Mouse (Mus musculus) heart, postnatal 0 days (tissue): Measurements from ENCODE around the gene Cers6. TPM values are rescaled to one million over a fixed set of nuclear protein-coding genes. Genes with fewer than 3 reads are reported as not detected.

Experiments used
- ATAC-seq: fragments of 200-750 bp; cut with Nextera tagmentation; 2 replicates; pipeline ENCODE4 v1.8.0; 2017; ENCODE audit warnings: low read depth, moderate number of reproducible peaks, moderate library complexity; ENCODE audit not compliant: insufficient read depth
- DNase-seq: peaks from one replicate; pipeline ENCODE4 v3.0.0-alpha.2; 2016; ENCODE audit warnings: low spot score
- H3K27ac ChIP-seq: fragments of 300-500 bp; sonication (generic); 2 replicates; pipeline ENCODE4 v1.5.1; 2014; ENCODE audit warnings: low read depth, mild to moderate bottlenecking
- H3K27me3 ChIP-seq: fragments of 300-500 bp; sonication (generic); 2 replicates; pipeline ENCODE4 v1.6.1; 2014; ENCODE audit warnings: low read length, mixed read lengths; ENCODE audit not compliant: control insufficient read depth, insufficient read depth
- H3K36me3 ChIP-seq: fragments of 300-500 bp; sonication (generic); replicated peaks from 2 replicates; pipeline ENCODE4 v1.6.1; 2014; ENCODE audit warnings: low read length, mixed read lengths; ENCODE audit not compliant: control insufficient read depth, insufficient read depth
- H3K4me1 ChIP-seq: fragments of 300-500 bp; sonication (generic); 2 replicates; pipeline ENCODE4 v1.6.1; 2014; ENCODE audit warnings: antibody characterized with exemption; ENCODE audit not compliant: control insufficient read depth, insufficient read depth
- H3K4me2 ChIP-seq: fragments of 300-500 bp; sonication (generic); 2 replicates; pipeline ENCODE4 v1.6.1; 2014; ENCODE audit warnings: low read depth, mild to moderate bottlenecking, low read length, moderate library complexity
- H3K4me3 ChIP-seq: fragments of 300-500 bp; sonication (generic); 2 replicates; pipeline ENCODE4 v1.5.1; 2014; ENCODE audit warnings: low read depth, low read length
- H3K9ac ChIP-seq: fragments of 300-500 bp; sonication (generic); replicated peaks from 2 replicates; pipeline ENCODE4 v1.6.1; 2014; ENCODE audit warnings: low read depth, low read length, mixed read lengths
- H3K9me3 ChIP-seq: fragments of 300-500 bp; sonication (generic); replicated peaks from 2 replicates; pipeline ENCODE4 v1.6.1; 2016; ENCODE audit warnings: low read length; ENCODE audit not compliant: control insufficient read depth
- CTCF ChIP-seq: IDR thresholded peaks from 2 replicates; pipeline ENCODE4 v1.5.1; 2016; ENCODE audit warnings: antibody characterized with exemption, control low read depth, low read depth
- EP300 ChIP-seq: IDR thresholded peaks from 2 replicates; pipeline ENCODE4 v1.6.1; 2016; ENCODE audit warnings: antibody characterized with exemption, low read depth
- WGBS: fragments of 180-500 bp; shearing (Covaris S2); extraction: QIAGEN DNeasy Blood & Tissue Kit; methylation state at CpG from one replicate; pipeline ENCODE4 v1.1.7; 2014; 5-methylcytosine and 5-hydroxymethylcytosine counted together
- polyA plus RNA-seq: library from polyadenylated mRNA; unstranded; fragments of >200 nt; fragmentation: Nextera tagmentation; extraction: Ambion mirVana; gene quantifications from 2 replicates; pipeline ENCODE4 v1.2.1, GENCODE M21; 2015
- total RNA-seq: library from RNA; depleted of rRNA; stranded (reverse); fragments of >200 nt; gene quantifications from 2 replicates; pipeline ENCODE4 v1.2.3, GENCODE M21; 2014; ENCODE audit warnings: low replicate concordance

Cers6 gene
- total and polyA plus RNA-seq, 2 experiments from 2014 or later, result 8.5 to 36.0 TPM

DNA sequence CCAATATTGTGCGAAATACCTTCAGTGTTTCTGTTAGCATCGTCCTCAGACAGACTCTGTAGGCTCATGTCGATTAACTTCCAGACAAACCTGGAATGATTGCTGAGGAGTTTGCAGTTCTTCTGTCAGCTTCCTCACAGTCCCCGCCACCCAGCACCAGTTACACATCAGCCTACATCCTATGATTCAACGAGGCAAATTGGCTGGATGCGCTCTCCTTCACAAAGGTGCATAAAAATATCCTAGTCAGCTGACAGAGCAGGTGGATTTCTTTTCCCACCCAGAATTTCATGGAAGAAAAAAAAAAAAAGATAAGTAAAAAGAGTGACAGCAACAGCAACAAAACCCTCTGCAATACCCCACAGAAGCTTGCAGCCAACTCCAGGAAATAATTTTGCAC lies 127.9 kb downstream of the Cers6 start:
- no peaks in the 10 kb centered on the region for H3K9me3 ChIP-seq
- 88% methylated on average over 6 of the region's 6 CpGs for WGBS
- ATAC-seq (no peak), DNase-seq (no peak)
- H3K27me3 ChIP-seq, result no peaks in the 10 kb centered on the region
- no peak overlapping the region for H3K27ac ChIP-seq
- H3K36me3 ChIP-seq, result no peaks in the 10 kb centered on the region
- no peak overlapping the region for H3K4me2 ChIP-seq
- no peak overlapping the region for H3K4me3 ChIP-seq
- H3K4me1 ChIP-seq, result no peaks in the 10 kb centered on the region
- TF ChIP-seq EP300 (no peak), CTCF (no peak)
- H3K9ac ChIP-seq, result no peak overlapping the region

GRCm38 (mm10) chr2:68992629-68993028 lies 131.4 kb downstream of the Cers6 start:
- H3K4me1 ChIP-seq, result no peaks in the 10 kb centered on the region; the same call in 1 of the 2 replicates
- TF ChIP-seq EP300 (no peak), CTCF (no peak)
- WGBS, result 69% methylated on average over 5 of the region's 5 CpGs
- H3K27me3 ChIP-seq, result no peaks in the 10 kb centered on the region
- no peak overlapping the region for H3K4me2 ChIP-seq
- no peak overlapping the region for H3K4me3 ChIP-seq
- H3K9me3 ChIP-seq, result no peaks in the 10 kb centered on the region
- H3K36me3 ChIP-seq, result no peaks in the 10 kb centered on the region
- H3K27ac ChIP-seq, result no peak overlapping the region
- ATAC-seq (no peak), DNase-seq (no peak)
- H3K9ac ChIP-seq, result no peak overlapping the region

- Histone ChIP-seq H3K9ac (no peak overlapping the region), H3K27me3 (no peaks in the 10 kb centered on the region), H3K9me3 (no peaks in the 10 kb centered on the region), H3K4me1 (no peaks in the 10 kb centered on the region; the same call in 1 of the 2 replicates), H3K27ac (no peak overlapping the region), H3K4me2 (no peak overlapping the region), H3K4me3 (no peak overlapping the region), H3K36me3 (no peaks in the 10 kb centered on the region)
- DNase-seq, result peak; percentile 23
- no peak for ATAC-seq
- TF ChIP-seq EP300, result no peak
- no peak for TF ChIP-seq CTCF
These were observed 133.2 kb downstream of the Cers6 start for GRCm38 (mm10) chr2:68994441-68994840.

DNA sequence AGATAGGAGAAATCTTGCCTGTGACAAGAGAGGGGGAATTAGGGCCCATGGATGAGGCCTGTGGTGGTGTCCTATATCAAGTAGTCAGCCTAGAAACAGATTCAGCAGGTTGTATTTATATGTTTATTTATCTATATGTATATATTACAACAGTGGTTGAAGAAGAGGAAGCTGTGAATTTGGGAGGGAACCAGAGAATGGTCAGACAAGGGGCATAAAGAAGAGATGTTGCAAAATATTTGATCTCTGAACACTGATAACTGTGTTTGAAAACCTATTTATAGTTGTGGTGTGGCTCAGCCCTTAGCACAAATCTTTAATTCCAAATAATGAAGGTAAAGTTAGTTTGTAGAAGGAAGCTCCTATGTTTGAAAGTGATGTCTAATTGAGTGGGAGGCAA lies 134.5 kb downstream of the Cers6 start:
- ATAC-seq (no peak), DNase-seq (no peak)
- no peaks in the 10 kb centered on the region for H3K36me3 ChIP-seq
- H3K4me3 ChIP-seq, result no peak overlapping the region
- no peak overlapping the region for H3K27ac ChIP-seq
- H3K9ac ChIP-seq, result no peak overlapping the region
- no peak overlapping the region for H3K4me2 ChIP-seq
- no peaks in the 10 kb centered on the region for H3K27me3 ChIP-seq
- H3K4me1 ChIP-seq, result no peaks in the 10 kb centered on the region; the same call in 1 of the 2 replicates
- no peaks in the 10 kb centered on the region for H3K9me3 ChIP-seq
- TF ChIP-seq CTCF (no peak), EP300 (no peak)

DNA sequence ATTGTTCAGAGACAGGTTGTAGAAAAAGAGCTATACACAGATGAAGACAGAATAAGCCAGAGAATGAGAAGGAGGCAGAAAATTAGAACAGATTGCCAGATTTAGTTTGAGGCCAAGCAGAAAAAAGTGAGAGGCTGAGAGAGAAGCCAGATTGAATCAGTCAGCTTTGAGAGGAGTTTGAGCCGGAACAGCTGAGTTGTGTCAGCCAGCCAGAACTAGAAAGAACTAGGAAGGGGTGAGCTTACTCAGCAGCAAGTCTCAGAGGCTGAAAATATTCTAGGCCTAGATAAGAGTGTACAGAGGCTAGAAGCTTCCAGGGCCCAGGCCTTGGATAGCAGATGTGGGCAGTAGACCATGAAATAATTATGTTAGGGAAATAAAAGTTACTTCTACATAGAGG lies 135.0 kb downstream of the Cers6 start:
- Histone ChIP-seq H3K9ac (no peak overlapping the region), H3K27me3 (no peaks in the 10 kb centered on the region), H3K4me1 (no peaks in the 10 kb centered on the region; the same call in 1 of the 2 replicates), H3K4me3 (no peak overlapping the region), H3K9me3 (no peaks in the 10 kb centered on the region), H3K36me3 (no peaks in the 10 kb centered on the region), H3K4me2 (no peak overlapping the region), H3K27ac (no peak overlapping the region)
- DNase-seq (no peak), ATAC-seq (no peak)
- TF ChIP-seq EP300 (no peak), CTCF (no peak)
- 50% methylated on average over 1 of the region's 1 CpGs for WGBS

GRCm38 (mm10) chr2:69004001-69004400 lies 142.8 kb downstream of the Cers6 start:
- H3K27ac ChIP-seq, result no peak overlapping the region
- H3K4me1 ChIP-seq, result no peaks in the 10 kb centered on the region
- H3K27me3 ChIP-seq, result no peaks in the 10 kb centered on the region
- no peak overlapping the region for H3K9ac ChIP-seq
- WGBS, result 86% methylated on average over 5 of the region's 5 CpGs
- H3K4me2 ChIP-seq, result no peak overlapping the region
- H3K36me3 ChIP-seq, result no peaks in the 10 kb centered on the region
- H3K4me3 ChIP-seq, result no peak overlapping the region
- ATAC-seq, result no peak
- TF ChIP-seq CTCF (no peak), EP300 (no peak)
- H3K9me3 ChIP-seq, result peaks cover 3% of the 10 kb centered on the region; the same call in 1 of the 2 replicates
- DNase-seq, result no peak
